Comparison of ENCODE assay signal across 13 mouse cellular contexts in the genomic region with DNA sequence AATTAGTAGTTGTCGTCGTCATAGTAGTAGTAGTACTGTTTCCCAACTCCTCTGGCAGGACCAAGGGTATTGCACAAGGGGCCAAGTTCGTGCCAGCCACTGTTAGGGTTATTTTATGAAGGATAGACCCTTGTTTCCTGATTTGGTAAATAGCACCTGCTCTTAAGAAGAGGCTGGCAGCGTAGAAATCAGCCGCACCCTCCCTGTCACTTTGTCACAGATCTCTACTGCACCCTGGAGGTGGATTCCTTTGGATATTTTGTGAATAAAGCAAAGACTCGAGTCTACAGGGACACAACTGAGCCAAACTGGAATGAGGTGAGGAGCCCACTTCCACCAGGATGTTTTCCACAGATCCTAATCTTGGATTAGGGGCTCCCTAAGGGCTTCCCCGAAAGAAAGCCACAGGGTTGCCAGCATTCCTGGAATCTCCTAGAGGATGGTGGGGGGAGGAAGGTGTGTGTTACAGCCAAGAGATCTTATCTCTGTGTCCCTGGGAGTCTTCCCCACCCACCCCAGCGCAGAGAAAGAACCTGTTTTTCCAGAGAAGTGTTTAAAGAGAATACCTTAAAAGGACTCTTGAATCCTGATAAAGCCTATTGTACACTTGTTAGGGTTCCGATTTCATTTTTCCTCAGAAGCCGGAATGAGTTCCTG. TPM values are rescaled to one million over a fixed set of nuclear protein-coding genes. Genes with fewer than 3 reads are reported as not detected.
A peak's percentile ranks its signal among the peaks of the same experiment; 100 is the strongest.
DNase-seq lines count a peak whose midpoint lies in the region; ATAC-seq and TF ChIP-seq lines count a peak whose summit lies in the region.
"Had no signal": no experiment of that assay in that cellular context is flagged by ENCODE, and none has a peak within 500 bp of the region (broad histone marks: within the 10 kb centered on the region; RNA-seq: fewer than 3 reads in every experiment).

No protein-coding gene starts in this region.

- peaks cover 21% of the 10 kb centered on the region for H3K36me3 ChIP-seq in liver, adult 2 months (ENCODE audit: control insufficient read depth, insufficient read depth, low read length)
- peaks cover 20% of the 10 kb centered on the region; the same call in 1 of the 2 replicates for H3K36me3 ChIP-seq in liver, embryonic 11.5 days (ENCODE audit: control insufficient read depth, insufficient read depth, low read length)
- peaks cover 8% of the 10 kb centered on the region for H3K36me3 ChIP-seq in intestine, embryonic 16.5 days (ENCODE audit: control insufficient read depth, insufficient read depth, low read length)
- peaks cover 35% of the 10 kb centered on the region for H3K36me3 ChIP-seq in small intestine, adult 2 months (ENCODE audit: control insufficient read depth, insufficient read depth, low read length)
- peaks cover 36% of the 10 kb centered on the region for H3K36me3 ChIP-seq in kidney, embryonic 16.5 days (ENCODE audit: insufficient read depth, low read length)
- H3K36me3 ChIP-seq: G1E had no signal

- no peak overlapping the region for H3K4me2 ChIP-seq in liver, embryonic 11.5 days
- H3K4me2 ChIP-seq in intestine, embryonic 16.5 days (ENCODE audit: low read depth, low read length): no peak overlapping the region
- no peak overlapping the region for H3K4me2 ChIP-seq in kidney, embryonic 16.5 days (replicated peaks; ENCODE audit: low read depth, low read length)
- H3K4me2 ChIP-seq: heart, embryonic 15.5 days; limb, embryonic 12.5 days had no signal

- no peaks in the 10 kb centered on the region for H3K79me2 ChIP-seq in liver, adult 2 months (ENCODE audit: control insufficient read depth, insufficient read depth, low read length)

- no peak for TF ChIP-seq CTCF in liver, adult 2 months (IDR thresholded peaks at IDR 0.05; ENCODE audit: low read depth, low read length)
- peak; percentile 20; the same call in 1 of the 2 replicates for TF ChIP-seq CTCF in small intestine, adult 2 months (IDR thresholded peaks at IDR 0.05; ENCODE audit: extremely low read depth, insufficient read length, insufficient replicate concordance, low read depth, low read length)

- peak; percentile 57 for DNase-seq in adrenal gland, postnatal 10 days
- no peak for DNase-seq in adrenal gland, adult 18-20 months (ENCODE audit: low spot score in 2 of 2)
- DNase-seq in liver, adult 2 months (ENCODE audit: extremely low read depth, low read depth, low spot score): peak; percentile 58
- no peak for DNase-seq in liver, embryonic 11.5 days (ENCODE audit: low spot score)
- DNase-seq in retina, embryonic 14.5 days (ENCODE audit: low spot score): no peak
- DNase-seq: thymus, adult 2 months had no signal

- 58% methylated on average over 10 of the region's 10 CpGs for WGBS in liver, adult 2 months
- WGBS in liver, embryonic 11.5 days: 74% methylated on average over 10 of the region's 10 CpGs
- WGBS in intestine, embryonic 16.5 days: 60% methylated on average over 10 of the region's 10 CpGs
- 27% methylated on average over 10 of the region's 10 CpGs for WGBS in small intestine, adult 2 months
- WGBS in kidney, embryonic 16.5 days: 76% methylated on average over 10 of the region's 10 CpGs

- H3K9me3 ChIP-seq in liver, embryonic 11.5 days (ENCODE audit: control insufficient read depth, low read length): 0 out of 2 replicates have a peak, but pooled peaks cover 2% of the 10 kb centered on the region
- no peaks in the 10 kb centered on the region for H3K9me3 ChIP-seq in intestine, embryonic 16.5 days (ENCODE audit: control insufficient read depth, low read length)
- H3K9me3 ChIP-seq in kidney, embryonic 16.5 days (ENCODE audit: low read length): no peaks in the 10 kb centered on the region; the same call in 1 of the 2 replicates
- H3K9me3 ChIP-seq: heart, embryonic 15.5 days; limb, embryonic 12.5 days had no signal

- H3K9ac ChIP-seq in liver, adult 2 months (ENCODE audit: low read depth, low read length): no peak overlapping the region
- H3K9ac ChIP-seq in liver, embryonic 11.5 days (ENCODE audit: low read depth, low read length): no peak overlapping the region
- H3K9ac ChIP-seq in intestine, embryonic 16.5 days (ENCODE audit: low read depth, low read length): 0 out of 2 replicates have a peak overlapping the region, but pooled peaks have one; percentile 21
- no peak overlapping the region for H3K9ac ChIP-seq in kidney, embryonic 16.5 days (replicated peaks; ENCODE audit: low read length)
- H3K9ac ChIP-seq: heart, embryonic 15.5 days; limb, embryonic 12.5 days had no signal

- no peak overlapping the region for H3K27ac ChIP-seq in liver, adult 2 months (replicated peaks; ENCODE audit: insufficient read depth, low read depth, low read length)
- no peak overlapping the region for H3K27ac ChIP-seq in liver, embryonic 11.5 days (ENCODE audit: low read depth, low read length)
- peak overlapping the region; percentile 83 for H3K27ac ChIP-seq in intestine, embryonic 16.5 days (ENCODE audit: low read length)
- no peak overlapping the region for H3K27ac ChIP-seq in small intestine, adult 2 months (ENCODE audit: insufficient read depth, low read depth, low read length)
- no peak overlapping the region for H3K27ac ChIP-seq in kidney, embryonic 16.5 days (ENCODE audit: low read length)
- H3K27ac ChIP-seq: heart, embryonic 15.5 days; limb, embryonic 12.5 days had no signal

- no peak for TF ChIP-seq POLR2A in liver, adult 2 months (IDR thresholded peaks at IDR 0.05; ENCODE audit: extremely low read depth, insufficient read depth, low read length)
- TF ChIP-seq POLR2A in small intestine, adult 2 months (IDR thresholded peaks at IDR 0.05; ENCODE audit: low read depth, low read length): no peak

- H3K4me1 ChIP-seq in liver, adult 2 months (ENCODE audit: control insufficient read depth, insufficient read depth, low read length): no peaks in the 10 kb centered on the region
- no peaks in the 10 kb centered on the region for H3K4me1 ChIP-seq in liver, embryonic 11.5 days (replicated peaks; ENCODE audit: control insufficient read depth, insufficient read depth, low read length)
- H3K4me1 ChIP-seq in intestine, embryonic 16.5 days (ENCODE audit: control insufficient read depth, insufficient read depth, low read length): peaks cover 16% of the 10 kb centered on the region
- H3K4me1 ChIP-seq in small intestine, adult 2 months (ENCODE audit: control insufficient read depth, insufficient read depth, insufficient read length, low read length): peaks cover 2% of the 10 kb centered on the region; the same call in 1 of the 2 replicates
- H3K4me1 ChIP-seq in kidney, embryonic 16.5 days (ENCODE audit: insufficient read depth, low read length): peaks cover 8% of the 10 kb centered on the region
- H3K4me1 ChIP-seq: limb, embryonic 12.5 days had no signal

- no peak overlapping the region for H3K4me3 ChIP-seq in liver, adult 2 months (ENCODE audit: insufficient read depth, low read depth, low read length)
- H3K4me3 ChIP-seq in liver, embryonic 11.5 days (ENCODE audit: low read depth, low read length): no peak overlapping the region
- no peak overlapping the region for H3K4me3 ChIP-seq in intestine, embryonic 16.5 days (ENCODE audit: low read length)
- no peak overlapping the region for H3K4me3 ChIP-seq in small intestine, adult 2 months (ENCODE audit: low read depth, low read length)
- H3K4me3 ChIP-seq in kidney, embryonic 16.5 days (ENCODE audit: low read length): no peak overlapping the region
- H3K4me3 ChIP-seq: heart, embryonic 15.5 days; limb, embryonic 12.5 days had no signal

- no peak for ATAC-seq in liver, embryonic 11.5 days (replicated peaks; ENCODE audit: low FRiP score)
- peak; percentile 85 for ATAC-seq in intestine, embryonic 16.5 days
- no peak for ATAC-seq in kidney, embryonic 16.5 days (ENCODE audit: low FRiP score, low TSS enrichment)
- ATAC-seq: inflammation-experienced regulatory T-cells, adult 6 months had no signal

- no peaks in the 10 kb centered on the region for H3K27me3 ChIP-seq in liver, adult 2 months (ENCODE audit: control insufficient read depth, insufficient read depth, low read length)
- H3K27me3 ChIP-seq in liver, embryonic 11.5 days (replicated peaks; ENCODE audit: control insufficient read depth, insufficient read depth, low read length): no peaks in the 10 kb centered on the region
- H3K27me3 ChIP-seq in intestine, embryonic 16.5 days (replicated peaks; ENCODE audit: control insufficient read depth, insufficient read depth, low read length): no peaks in the 10 kb centered on the region
- H3K27me3 ChIP-seq in small intestine, adult 2 months (ENCODE audit: control insufficient read depth, insufficient read depth, low read length): no peaks in the 10 kb centered on the region
- H3K27me3 ChIP-seq in kidney, embryonic 16.5 days (ENCODE audit: insufficient read depth, low read length): no peaks in the 10 kb centered on the region
- H3K27me3 ChIP-seq: heart, embryonic 15.5 days; limb, embryonic 12.5 days had no signal

RNA-seq across cellular contexts. Expression of a gene that starts 45.9 kb away (rescaled TPM):
- total RNA-seq in adrenal gland, postnatal 10 days (2021): 10 to 100 TPM; 43.4 to 49.3 TPM
- 10 to 100 TPM; 51.8 to 56.0 TPM for total RNA-seq in adrenal gland, adult 18-20 months (2021)
- total RNA-seq in liver, adult 2 months (2014; rRNA removed): 10.3 and 10.8 TPM in 2 replicates
- 5.2 and 5.3 TPM in 2 replicates for polyA plus RNA-seq in liver, adult 2 months (2012; rRNA removed)
- 13.3 and 14.3 TPM in 2 replicates for polyA plus RNA-seq in liver, embryonic 11.5 days (2014; fragmentation: Nextera tagmentation; extraction: Ambion mirVana)
- 22.1 and 23.1 TPM in 2 replicates for polyA plus RNA-seq in intestine, embryonic 16.5 days (2015; fragmentation: Nextera tagmentation; extraction: Ambion mirVana)
- 16.2 and 48.2 TPM in 2 replicates for polyA plus RNA-seq in small intestine, adult 2 months (2012; rRNA removed)
- 33.2 and 33.4 TPM in 2 replicates for polyA plus RNA-seq in kidney, embryonic 16.5 days (2015; fragmentation: Nextera tagmentation; extraction: Ambion mirVana)

Comparison
In these comparisons a context has a peak if more than half of its experiments do, and no peak if none do; other contexts are left out.
1. DNase-seq: peak in adrenal gland, postnatal 10 days (single experiment) and liver, adult 2 months (single experiment); none in adrenal gland, adult 18-20 months (0 of 2), liver, embryonic 11.5 days (single experiment) and retina, embryonic 14.5 days (single experiment).